Mouse (Mus musculus) bone marrow, adult 2 months (tissue): Measurements from ENCODE around the gene 2300002M23Rik.

ENCODE experiments used
- CTCF ChIP-seq: fragments of 200-500 bp; IDR thresholded peaks from 2 replicates; pipeline ENCODE4 v1.5.1; 2011; ENCODE audit warnings: low read length, control low read depth; ENCODE audit not compliant: control insufficient read depth, insufficient read depth
- POLR2A ChIP-seq: fragments of 200-500 bp; IDR thresholded peaks from 2 replicates; pipeline ENCODE4 v1.6.1; 2011; ENCODE audit warnings: low read depth, mild to moderate bottlenecking, control low read depth, low read length, borderline replicate concordance; ENCODE audit not compliant: control insufficient read depth

DNA sequence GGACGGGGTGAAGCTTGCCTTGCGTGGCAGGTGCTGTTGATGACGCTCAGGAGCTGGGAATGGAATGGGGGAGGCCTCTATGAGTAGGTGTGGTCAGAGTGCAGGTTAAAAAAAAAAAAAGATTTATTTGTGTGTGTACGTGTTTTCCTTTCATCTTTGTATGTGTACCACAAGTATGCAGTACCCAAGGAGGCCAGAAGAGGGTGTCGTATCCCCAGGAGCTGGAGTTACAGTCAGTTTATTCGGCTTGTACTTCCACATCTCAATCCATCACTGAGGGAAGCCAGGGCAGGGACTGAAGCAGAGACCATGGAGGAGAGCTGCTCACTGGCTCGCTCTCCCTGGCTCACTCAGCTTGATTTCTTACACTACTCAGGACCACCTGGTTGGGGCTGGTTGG lies 4.2 kb downstream of the 2300002M23Rik start:
- TF ChIP-seq CTCF = no peak
- no peak for TF ChIP-seq POLR2A
